Mouse (Mus musculus): ENCODE measurements at regions not wholly inside any gene's neighbourhood (a gene's known extent, or its start where the extent isn't known, plus 50 kb on each side); places are given as distances from the start of the nearest gene placed in this dataset.

DNA sequence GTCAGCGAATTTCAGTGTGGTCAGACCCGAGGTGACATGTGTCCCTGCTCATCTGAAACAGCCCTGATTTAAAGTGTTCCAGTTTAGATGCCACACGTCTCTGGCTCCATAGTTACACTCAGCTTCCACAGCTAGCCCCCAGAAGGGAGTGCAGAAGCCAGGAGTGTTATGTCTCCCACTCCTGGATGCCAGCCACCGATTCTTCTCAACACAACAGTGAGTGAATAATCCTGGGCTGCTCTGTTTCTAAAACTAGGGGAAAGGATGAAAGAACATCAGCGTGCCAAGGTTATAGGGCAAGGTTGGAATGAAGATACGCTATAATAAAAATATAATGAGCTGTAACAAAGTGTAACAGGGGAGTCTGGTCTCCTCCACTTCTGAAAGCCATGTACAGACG lies 51.5 kb upstream of the Stmnd1 start:
- Histone ChIP-seq H3K9me3 (ENCODE audit: control insufficient read depth, insufficient read depth, low read depth, low read length) (no peaks in the 10 kb centered on the region), H3K9ac (ENCODE audit: insufficient read depth, low read depth, low read length, poor library complexity, severe bottlenecking) (no peak overlapping the region), H3K27ac (ENCODE audit: insufficient read depth, low read depth, low read length, poor library complexity, severe bottlenecking) (no peak overlapping the region), H3K4me1 (ENCODE audit: control insufficient read depth in 2 of 2, insufficient read depth in 2 of 2, low read length in 2 of 2, poor library complexity in 1 of 2) (no peaks in the 10 kb centered on the region), H3K4me3 (ENCODE audit: insufficient read depth in 1 of 2, low read depth in 1 of 2, low read length in 2 of 2, poor library complexity in 1 of 2, severe bottlenecking in 1 of 2) (no peak overlapping the region), H3K36me3 (ENCODE audit: control insufficient read depth, insufficient read depth, low read length, poor library complexity, severe bottlenecking) (no peaks in the 10 kb centered on the region)
- in situ Hi-C loops (cut with MboI; ENCODE audit: low sequenced_read_pairs in 2 of 2, unreplicated experiment in 2 of 2) = no loop called here
- no peak for DNase-seq (ENCODE audit: low read depth, low spot score)
- TF ChIP-seq ZNF384 (IDR thresholded peaks at IDR 0.05; ENCODE audit: low read depth, low read length) = no peak
- TF ChIP-seq HCFC1 (IDR thresholded peaks at IDR 0.05; ENCODE audit: borderline replicate concordance, insufficient read depth, low read length) = no peak
- no peak for TF ChIP-seq CHD2 (IDR thresholded peaks at IDR 0.05; ENCODE audit: low read depth, low read length)
- no peak for TF ChIP-seq ZC3H11A (IDR thresholded peaks at IDR 0.05; ENCODE audit: borderline replicate concordance, low read depth, low read length)
- TF ChIP-seq MAFK (IDR thresholded peaks at IDR 0.05; ENCODE audit: insufficient read depth, low read depth, low read length) = no peak

DNA sequence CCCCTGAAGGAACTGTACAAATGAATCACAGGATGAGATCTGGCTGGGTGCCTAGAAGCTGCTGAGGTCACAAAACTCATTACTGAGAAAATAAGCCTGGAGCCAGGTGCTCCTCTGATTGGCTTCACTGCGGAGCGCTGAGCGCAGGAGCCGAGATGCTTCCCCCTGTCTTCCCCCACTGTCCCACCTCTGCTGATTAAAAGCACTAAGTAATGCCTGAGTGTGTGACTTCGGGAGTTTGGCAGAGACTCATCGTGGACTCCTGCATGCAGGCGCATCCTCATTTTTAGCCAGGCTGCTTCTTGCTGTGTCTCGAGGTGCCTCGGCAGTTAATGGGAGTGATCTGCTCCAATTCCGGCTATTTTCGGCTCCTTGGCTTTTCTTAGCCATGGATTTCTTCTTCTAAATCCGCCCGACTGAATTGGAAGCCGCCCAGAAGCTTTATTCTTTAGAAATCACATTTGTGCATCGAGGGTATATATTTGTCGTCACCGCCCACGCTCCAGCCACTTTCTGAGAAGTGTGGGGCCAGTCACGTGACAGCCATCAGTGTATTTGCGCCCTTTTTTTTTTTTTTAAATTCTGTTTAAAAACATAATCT lies 55.3 kb upstream of the Stmnd1 start:
- Histone ChIP-seq H3K27ac (ENCODE audit: insufficient read depth, low read depth, low read length, poor library complexity, severe bottlenecking) (no peak overlapping the region), H3K9me3 (ENCODE audit: control insufficient read depth, insufficient read depth, low read depth, low read length) (no peaks in the 10 kb centered on the region), H3K9ac (ENCODE audit: insufficient read depth, low read depth, low read length, poor library complexity, severe bottlenecking) (no peak overlapping the region), H3K4me3 (ENCODE audit: insufficient read depth in 1 of 2, low read depth in 1 of 2, low read length in 2 of 2, poor library complexity in 1 of 2, severe bottlenecking in 1 of 2) (0 out of 4 replicates have a peak overlapping the region, but pooled peaks have one; percentile 25 to 36), H3K4me1 (ENCODE audit: control insufficient read depth in 2 of 2, insufficient read depth in 2 of 2, low read length in 2 of 2, poor library complexity in 1 of 2) (no peaks in the 10 kb centered on the region), H3K36me3 (ENCODE audit: control insufficient read depth, insufficient read depth, low read length, poor library complexity, severe bottlenecking) (no peaks in the 10 kb centered on the region)
- DNase-seq (ENCODE audit: low read depth, low spot score) = peak; percentile 2
- in situ Hi-C loops (cut with MboI; ENCODE audit: low sequenced_read_pairs in 2 of 2, unreplicated experiment in 2 of 2) = no loop called here
- TF ChIP-seq ZC3H11A (IDR thresholded peaks at IDR 0.05; ENCODE audit: borderline replicate concordance, low read depth, low read length) (no peak), ZNF384 (IDR thresholded peaks at IDR 0.05; ENCODE audit: low read depth, low read length) (no peak)

DNA sequence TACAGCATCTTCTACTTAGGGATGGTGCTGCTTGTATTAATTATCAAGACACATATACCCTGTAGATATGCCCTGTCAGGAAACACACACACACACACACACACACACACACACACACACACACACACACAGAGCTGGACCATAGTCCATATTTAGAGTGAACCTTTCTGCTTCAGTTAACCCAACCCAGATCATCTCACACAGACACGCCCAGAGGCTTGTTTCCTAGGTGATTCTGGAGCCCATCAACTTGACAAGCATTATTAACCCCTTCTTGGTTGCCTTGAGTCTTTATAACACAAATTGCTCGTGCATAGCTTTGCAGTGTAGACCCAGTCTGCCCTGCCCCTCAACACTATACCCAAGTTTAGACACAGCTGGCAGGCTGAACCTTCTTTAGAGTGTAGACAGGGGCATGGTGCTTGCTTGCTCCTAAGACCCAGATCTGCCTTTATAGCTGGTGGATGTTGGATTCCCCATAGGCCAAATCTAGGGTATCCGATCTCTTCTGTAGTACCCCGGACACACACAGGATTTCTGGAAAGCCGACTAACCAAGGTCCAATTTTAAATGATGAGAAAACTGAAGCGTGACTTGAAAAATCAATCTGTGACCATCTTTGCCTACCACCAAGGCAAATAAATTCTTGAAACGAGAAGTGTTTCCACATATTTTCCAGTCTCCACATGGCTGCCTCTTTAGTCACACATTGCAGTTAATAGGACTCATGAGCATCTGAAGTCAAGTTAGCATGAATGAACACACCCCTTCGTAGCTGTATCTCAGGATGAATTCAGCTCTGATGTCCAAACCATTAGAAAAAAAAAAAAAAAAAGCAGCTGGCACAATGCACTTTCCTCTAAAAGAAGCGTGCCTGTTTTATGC lies 56.3 kb upstream of the Stmnd1 start:
- no peaks in the 10 kb centered on the region for H3K9me3 ChIP-seq (ENCODE audit: control insufficient read depth, insufficient read depth, low read depth, low read length)
- no peak overlapping the region for H3K4me3 ChIP-seq (ENCODE audit: insufficient read depth in 1 of 2, low read depth in 1 of 2, low read length in 2 of 2, poor library complexity in 1 of 2, severe bottlenecking in 1 of 2)
- H3K27ac ChIP-seq (ENCODE audit: insufficient read depth, low read depth, low read length, poor library complexity, severe bottlenecking) = no peak overlapping the region
- no peak overlapping the region for H3K9ac ChIP-seq (ENCODE audit: insufficient read depth, low read depth, low read length, poor library complexity, severe bottlenecking)
- in situ Hi-C loops (cut with MboI; ENCODE audit: low sequenced_read_pairs in 2 of 2, unreplicated experiment in 2 of 2) = no loop called here
- no peaks in the 10 kb centered on the region for H3K4me1 ChIP-seq (ENCODE audit: control insufficient read depth in 2 of 2, insufficient read depth in 2 of 2, low read length in 2 of 2, poor library complexity in 1 of 2)
- no peak for TF ChIP-seq ZC3H11A (IDR thresholded peaks at IDR 0.05; ENCODE audit: borderline replicate concordance, low read depth, low read length)
- H3K36me3 ChIP-seq (ENCODE audit: control insufficient read depth, insufficient read depth, low read length, poor library complexity, severe bottlenecking) = no peaks in the 10 kb centered on the region
- DNase-seq (ENCODE audit: low read depth, low spot score) = no peak

DNA sequence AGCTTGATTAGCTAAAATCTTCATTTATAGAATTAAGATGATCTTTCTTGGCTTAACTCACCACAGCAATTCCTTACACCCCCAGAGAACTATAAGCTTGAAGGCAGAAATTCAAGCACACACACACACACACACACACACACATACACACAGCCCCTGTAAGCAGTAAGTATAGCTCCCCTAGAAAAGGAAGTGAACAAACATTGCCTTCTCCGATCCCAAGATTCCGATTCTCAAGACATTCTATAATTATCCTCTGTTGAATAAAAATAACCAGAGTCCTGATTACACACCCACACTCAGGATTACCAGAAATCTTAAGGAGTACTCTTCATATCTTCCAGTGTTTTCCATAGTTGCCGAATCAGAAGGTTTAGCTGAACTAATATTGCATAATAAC lies 70.0 kb upstream of the Stmnd1 start:
- Histone ChIP-seq H3K27ac (ENCODE audit: insufficient read depth, low read depth, low read length, poor library complexity, severe bottlenecking) (no peak overlapping the region), H3K4me1 (ENCODE audit: control insufficient read depth in 2 of 2, insufficient read depth in 2 of 2, low read length in 2 of 2, poor library complexity in 1 of 2) (no peaks in the 10 kb centered on the region), H3K36me3 (ENCODE audit: control insufficient read depth, insufficient read depth, low read length, poor library complexity, severe bottlenecking) (no peaks in the 10 kb centered on the region), H3K9ac (ENCODE audit: insufficient read depth, low read depth, low read length, poor library complexity, severe bottlenecking) (no peak overlapping the region), H3K9me3 (ENCODE audit: control insufficient read depth, insufficient read depth, low read depth, low read length) (no peaks in the 10 kb centered on the region), H3K4me3 (ENCODE audit: insufficient read depth in 1 of 2, low read depth in 1 of 2, low read length in 2 of 2, poor library complexity in 1 of 2, severe bottlenecking in 1 of 2) (no peak overlapping the region)
- TF ChIP-seq CHD2 (IDR thresholded peaks at IDR 0.05; ENCODE audit: low read depth, low read length) = no peak
- no peak for TF ChIP-seq ZC3H11A (IDR thresholded peaks at IDR 0.05; ENCODE audit: borderline replicate concordance, low read depth, low read length)
- no peak for TF ChIP-seq HCFC1 (IDR thresholded peaks at IDR 0.05; ENCODE audit: borderline replicate concordance, insufficient read depth, low read length)
- no peak for TF ChIP-seq ZNF384 (IDR thresholded peaks at IDR 0.05; ENCODE audit: low read depth, low read length)
- DNase-seq (ENCODE audit: low read depth, low spot score) = no peak
- in situ Hi-C loops (cut with MboI; ENCODE audit: low sequenced_read_pairs in 2 of 2, unreplicated experiment in 2 of 2) = no loop called here

DNA sequence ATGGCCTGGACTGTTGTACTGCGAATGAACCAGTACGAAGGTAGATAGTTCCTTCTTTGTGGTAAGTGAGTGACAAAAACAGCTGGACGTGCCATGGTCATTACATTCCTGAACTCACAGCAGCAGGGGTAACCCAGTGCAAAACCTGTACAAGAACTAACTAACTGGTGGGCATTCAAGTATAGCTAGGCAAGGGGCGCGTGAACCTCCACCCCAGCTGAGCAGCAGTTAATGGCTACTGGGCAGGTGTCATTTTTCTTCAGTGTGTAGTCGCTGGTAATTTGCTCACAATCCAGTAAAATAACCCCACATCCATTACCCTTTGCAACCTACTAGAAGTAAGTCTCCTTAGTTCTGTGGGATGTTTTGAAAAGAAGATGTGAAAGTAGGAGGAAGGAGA lies 70.9 kb upstream of the Stmnd1 start:
- Histone ChIP-seq H3K27ac (ENCODE audit: insufficient read depth, low read depth, low read length, poor library complexity, severe bottlenecking) (no peak overlapping the region), H3K4me3 (ENCODE audit: insufficient read depth in 1 of 2, low read depth in 1 of 2, low read length in 2 of 2, poor library complexity in 1 of 2, severe bottlenecking in 1 of 2) (no peak overlapping the region), H3K9me3 (ENCODE audit: control insufficient read depth, insufficient read depth, low read depth, low read length) (no peaks in the 10 kb centered on the region), H3K9ac (ENCODE audit: insufficient read depth, low read depth, low read length, poor library complexity, severe bottlenecking) (no peak overlapping the region), H3K36me3 (ENCODE audit: control insufficient read depth, insufficient read depth, low read length, poor library complexity, severe bottlenecking) (no peaks in the 10 kb centered on the region), H3K4me1 (ENCODE audit: control insufficient read depth in 2 of 2, insufficient read depth in 2 of 2, low read length in 2 of 2, poor library complexity in 1 of 2) (no peaks in the 10 kb centered on the region)
- no peak for DNase-seq (ENCODE audit: low read depth, low spot score)
- TF ChIP-seq ZC3H11A (IDR thresholded peaks at IDR 0.05; ENCODE audit: borderline replicate concordance, low read depth, low read length) = no peak
- TF ChIP-seq ZNF384 (IDR thresholded peaks at IDR 0.05; ENCODE audit: low read depth, low read length) = no peak
- no peak for TF ChIP-seq HCFC1 (IDR thresholded peaks at IDR 0.05; ENCODE audit: borderline replicate concordance, insufficient read depth, low read length)
- no peak for TF ChIP-seq MAFK (IDR thresholded peaks at IDR 0.05; ENCODE audit: insufficient read depth, low read depth, low read length)
- TF ChIP-seq CHD2 (IDR thresholded peaks at IDR 0.05; ENCODE audit: low read depth, low read length) = no peak
- in situ Hi-C loops (cut with MboI; ENCODE audit: low sequenced_read_pairs in 2 of 2, unreplicated experiment in 2 of 2) = no loop called here

Data from ES-E14 (cell line).